Mouse (Mus musculus) cerebellum, adult 9-10 months (tissue): ENCODE results near the gene Atrx.

Experiments used
- DNase-seq: peaks from one replicate; pipeline ENCODE4 v3.0.0; 2022

Atrx gene

GRCm38 (mm10) chrX:105767177-105767764 is 161.9 kb downstream of the Atrx start:
- no peak for DNase-seq

GRCm38 (mm10) chrX:105766013-105766412 is 163.2 kb downstream of the Atrx start:
- DNase-seq = no peak

GRCm38 (mm10) chrX:105765005-105765706 is 164.0 kb downstream of the Atrx start:
- DNase-seq = no peak

GRCm38 (mm10) chrX:105764162-105765004 is 164.8 kb downstream of the Atrx start, which contains the start of gene Fgf16:
TSS of gene Fgf16 (plus strand) at chrX:105764279.
- DNase-seq = no peak

- DNase-seq = peak; percentile 4
Measured at GRCm38 (mm10) chrX:105763612-105764011, 165.6 kb downstream of the Atrx start.

- DNase-seq = peak; percentile 28
Measured at GRCm38 (mm10) chrX:105762847-105763527, 166.2 kb downstream of the Atrx start.
